Mouse (Mus musculus) kidney, embryonic 14.5 days (tissue): ENCODE measurements at regions not wholly inside any gene's neighbourhood (a gene's known extent, or its start where the extent isn't known, plus 50 kb on each side); places are given as distances from the start of the nearest gene placed in this dataset.

Experiments
- ATAC-seq: fragments of 200-750 bp; cut with Nextera tagmentation; 2 replicates; pipeline ENCODE4 v1.8.0; 2017; ENCODE audit warnings: moderate number of reproducible peaks, mild to moderate bottlenecking, moderate TSS enrichment, moderate library complexity; ENCODE audit not compliant: low FRiP score, low TSS enrichment
- H3K27ac ChIP-seq: fragments of 300-500 bp; sonication (generic); 2 replicates; pipeline ENCODE4 v1.5.1; 2014; ENCODE audit warnings: low read depth, mild to moderate bottlenecking, low read length, moderate library complexity, mixed read lengths
- H3K27me3 ChIP-seq: fragments of 300-500 bp; sonication (generic); 2 replicates; pipeline ENCODE4 v1.6.1; 2014; ENCODE audit warnings: mild to moderate bottlenecking, low read length; ENCODE audit not compliant: control insufficient read depth, insufficient read depth
- H3K36me3 ChIP-seq: fragments of 300-500 bp; sonication (generic); 2 replicates; pipeline ENCODE4 v1.6.1; 2014; ENCODE audit warnings: low read length, mixed read lengths; ENCODE audit not compliant: control insufficient read depth, insufficient read depth
- H3K4me1 ChIP-seq: fragments of 300-500 bp; sonication (generic); 2 replicates; pipeline ENCODE4 v1.6.1; 2014; ENCODE audit warnings: low read length, mixed read lengths; ENCODE audit not compliant: control insufficient read depth, insufficient read depth
- H3K4me2 ChIP-seq: fragments of 300-500 bp; sonication (generic); replicated peaks from 2 replicates; pipeline ENCODE4 v1.6.1; 2014; ENCODE audit warnings: low read depth, mild to moderate bottlenecking, low read length
- H3K4me3 ChIP-seq: fragments of 300-500 bp; sonication (generic); 2 replicates; pipeline ENCODE4 v1.5.1; 2014; ENCODE audit warnings: mild to moderate bottlenecking, low read length
- H3K9ac ChIP-seq: fragments of 300-500 bp; sonication (generic); 2 replicates; pipeline ENCODE4 v1.6.1; 2014; ENCODE audit warnings: low read depth, mild to moderate bottlenecking, low read length, moderate library complexity
- H3K9me3 ChIP-seq: fragments of 300-500 bp; sonication (generic); 2 replicates; pipeline ENCODE4 v1.6.1; 2016; ENCODE audit warnings: low read length; ENCODE audit not compliant: control insufficient read depth
- WGBS: fragments of 180-500 bp; shearing (Covaris S2); extraction: QIAGEN DNeasy Blood & Tissue Kit; methylation state at CpG from one replicate; pipeline ENCODE4 v1.1.7; 2014; 5-methylcytosine and 5-hydroxymethylcytosine counted together

- Histone ChIP-seq H3K36me3 (no peaks in the 10 kb centered on the region), H3K4me2 (no peak overlapping the region), H3K9ac (no peak overlapping the region), H3K4me3 (no peak overlapping the region), H3K4me1 (no peaks in the 10 kb centered on the region), H3K27me3 (no peaks in the 10 kb centered on the region), H3K9me3 (no peaks in the 10 kb centered on the region), H3K27ac (no peak overlapping the region)
- no peak for ATAC-seq
- 87% methylated on average over 2 of the region's 2 CpGs for WGBS
Observed at GRCm38 (mm10) chr9:17587558-17587957, 704.4 kb upstream of the Chordc1 start.

GRCm38 (mm10) chr9:17587968-17588550 is 703.9 kb upstream of the Chordc1 start:
- Histone ChIP-seq H3K4me1 (no peaks in the 10 kb centered on the region), H3K4me3 (no peak overlapping the region), H3K9ac (no peak overlapping the region), H3K9me3 (no peaks in the 10 kb centered on the region), H3K27me3 (no peaks in the 10 kb centered on the region), H3K27ac (no peak overlapping the region), H3K4me2 (no peak overlapping the region), H3K36me3 (no peaks in the 10 kb centered on the region)
- WGBS: 53% methylated on average over 2 of the region's 2 CpGs
- ATAC-seq: no peak

- Histone ChIP-seq H3K4me3 (no peak overlapping the region), H3K4me2 (no peak overlapping the region), H3K9ac (no peak overlapping the region), H3K36me3 (no peaks in the 10 kb centered on the region), H3K27me3 (no peaks in the 10 kb centered on the region), H3K9me3 (no peaks in the 10 kb centered on the region), H3K27ac (no peak overlapping the region), H3K4me1 (no peaks in the 10 kb centered on the region)
- 60% methylated on average over 1 of the region's 1 CpGs for WGBS
- ATAC-seq: no peak
Observed at GRCm38 (mm10) chr9:17611146-17611545, 680.8 kb upstream of the Chordc1 start.

GRCm38 (mm10) chr9:17642513-17642912 is 649.4 kb upstream of the Chordc1 start:
- Histone ChIP-seq H3K4me2 (no peak overlapping the region), H3K36me3 (no peaks in the 10 kb centered on the region), H3K27ac (no peak overlapping the region), H3K27me3 (no peaks in the 10 kb centered on the region), H3K4me3 (no peak overlapping the region), H3K9ac (no peak overlapping the region), H3K9me3 (no peaks in the 10 kb centered on the region), H3K4me1 (no peaks in the 10 kb centered on the region)
- 92% methylated on average over 1 of the region's 1 CpGs for WGBS
- no peak for ATAC-seq

GRCm38 (mm10) chr9:17645882-17646626 is 645.9 kb upstream of the Chordc1 start:
- no peaks in the 10 kb centered on the region for H3K9me3 ChIP-seq
- H3K4me2 ChIP-seq: no peak overlapping the region
- no peak overlapping the region for H3K27ac ChIP-seq
- whole genome bisulfite sequencing: 75% methylated on average over 4 of the region's 4 CpGs
- ATAC-seq: no peak
- no peak overlapping the region for H3K4me3 ChIP-seq
- H3K27me3 ChIP-seq: no peaks in the 10 kb centered on the region
- H3K4me1 ChIP-seq: no peaks in the 10 kb centered on the region
- H3K36me3 ChIP-seq: no peaks in the 10 kb centered on the region
- H3K9ac ChIP-seq: no peak overlapping the region

GRCm38 (mm10) chr9:17653818-17654217 is 638.1 kb upstream of the Chordc1 start:
- no peak for ATAC-seq
- Histone ChIP-seq H3K4me1 (no peaks in the 10 kb centered on the region), H3K9me3 (no peaks in the 10 kb centered on the region), H3K27me3 (no peaks in the 10 kb centered on the region), H3K4me3 (no peak overlapping the region), H3K36me3 (no peaks in the 10 kb centered on the region), H3K27ac (no peak overlapping the region), H3K9ac (no peak overlapping the region), H3K4me2 (no peak overlapping the region)

GRCm38 (mm10) chr9:17664113-17664512 is 627.8 kb upstream of the Chordc1 start:
- no peaks in the 10 kb centered on the region for H3K9me3 ChIP-seq
- no peak overlapping the region for H3K9ac ChIP-seq
- H3K27ac ChIP-seq: no peak overlapping the region
- no peak overlapping the region for H3K4me2 ChIP-seq
- 18% methylated on average over 1 of the region's 1 CpGs for WGBS
- no peaks in the 10 kb centered on the region for H3K4me1 ChIP-seq
- no peak for ATAC-seq
- H3K4me3 ChIP-seq: no peak overlapping the region
- H3K36me3 ChIP-seq: no peaks in the 10 kb centered on the region
- H3K27me3 ChIP-seq: no peaks in the 10 kb centered on the region

- Histone ChIP-seq H3K36me3 (no peaks in the 10 kb centered on the region), H3K9me3 (no peaks in the 10 kb centered on the region), H3K4me2 (no peak overlapping the region), H3K4me3 (no peak overlapping the region), H3K27ac (no peak overlapping the region), H3K9ac (no peak overlapping the region), H3K4me1 (no peaks in the 10 kb centered on the region), H3K27me3 (no peaks in the 10 kb centered on the region)
- 71% methylated on average over 1 of the region's 1 CpGs for WGBS
- no peak for ATAC-seq
Observed at GRCm38 (mm10) chr9:17668260-17668659, 623.7 kb upstream of the Chordc1 start.

GRCm38 (mm10) chr9:17675519-17675918 is 616.4 kb upstream of the Chordc1 start:
- Histone ChIP-seq H3K9me3 (no peaks in the 10 kb centered on the region), H3K4me3 (no peak overlapping the region), H3K9ac (no peak overlapping the region), H3K4me2 (no peak overlapping the region), H3K36me3 (no peaks in the 10 kb centered on the region), H3K27me3 (no peaks in the 10 kb centered on the region), H3K4me1 (no peaks in the 10 kb centered on the region), H3K27ac (no peak overlapping the region)
- ATAC-seq: no peak
- WGBS: 84% methylated on average over 1 of the region's 1 CpGs
